Mouse (Mus musculus): ENCODE data around the gene Myh6. TPM values are rescaled to one million over a fixed set of nuclear protein-coding genes. Genes with fewer than 3 reads are reported as not detected.
"Not testable (repeated sequence)": the region's sequence is repeated elsewhere in the genome, so short reads cannot be mapped to it uniquely, and the experiment has no call there.

The Myh6 gene
- total and polyA plus RNA-seq, 2 experiments from 2014 or later = 0.21 to 1.4 TPM

DNA sequence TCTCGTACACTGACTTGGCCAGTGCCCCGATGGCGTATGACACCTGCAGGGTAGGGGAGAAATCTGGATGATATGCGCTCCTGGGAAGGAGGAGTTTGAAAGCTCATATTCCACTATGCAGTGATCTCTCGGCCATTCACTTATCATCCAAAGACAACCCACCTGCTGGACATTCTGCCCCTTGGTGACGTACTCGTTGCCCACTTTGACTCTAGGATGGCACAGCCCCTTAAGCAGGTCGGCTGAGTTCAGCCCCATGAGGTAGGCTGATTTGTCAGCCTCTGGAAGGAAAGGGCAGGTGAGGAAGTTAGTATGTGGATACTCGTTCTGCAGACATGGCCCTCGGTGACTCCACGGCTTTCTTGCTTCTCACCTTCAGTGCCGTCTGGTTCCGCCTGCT lies 22.2 kb upstream of the Myh6 start:
- no peak overlapping the region for H3K4me2 ChIP-seq (ENCODE audit: low read depth, low read length)
- TF ChIP-seq CTCF (IDR thresholded peaks at IDR 0.05; ENCODE audit: low read depth) = no peak
- no peaks in the 10 kb centered on the region for H3K4me1 ChIP-seq (ENCODE audit: insufficient read depth, low read length)
- no peaks in the 10 kb centered on the region for H3K36me3 ChIP-seq (ENCODE audit: insufficient read depth, low read length)
- H3K9me3 ChIP-seq (ENCODE audit: low read length) = no peaks in the 10 kb centered on the region
- H3K27me3 ChIP-seq (ENCODE audit: insufficient read depth, low read length) = no peaks in the 10 kb centered on the region
- no peak overlapping the region for H3K9ac ChIP-seq (replicated peaks; ENCODE audit: low read length)
- H3K4me3 ChIP-seq (ENCODE audit: low read length) = no peak overlapping the region
- 91% methylated on average over 13 of the region's 13 CpGs for WGBS
- no peak overlapping the region for H3K27ac ChIP-seq
- DNase-seq (ENCODE audit: low spot score) = no peak
- no peak for ATAC-seq

DNA sequence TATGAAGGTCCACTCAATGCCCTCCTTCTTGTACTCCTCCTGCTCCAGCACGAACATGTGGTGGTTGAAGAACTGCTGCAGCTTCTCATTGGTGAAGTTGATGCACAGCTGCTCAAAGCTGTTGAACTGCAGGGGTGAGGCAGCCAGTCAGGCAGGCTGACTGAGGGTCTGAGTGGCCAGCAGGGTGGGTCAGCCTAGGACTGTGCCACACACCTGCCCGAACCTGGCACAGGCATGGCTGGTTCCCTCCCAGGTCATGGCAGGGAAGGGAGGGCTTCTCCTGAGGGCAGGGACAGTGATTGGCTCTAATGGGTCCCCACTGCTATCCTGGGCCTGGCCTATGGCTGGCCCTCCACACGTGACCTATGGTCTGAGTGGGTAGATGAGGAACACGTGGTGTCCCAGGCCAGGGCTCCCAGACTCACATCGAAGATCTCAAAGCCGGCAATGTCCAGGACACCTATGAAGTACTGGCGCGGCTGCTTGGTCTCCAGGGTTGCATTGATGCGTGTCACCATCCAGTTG lies 21.7 kb upstream of the Myh6 start:
- H3K9me3 ChIP-seq (ENCODE audit: low read length); H3K4me1 ChIP-seq (ENCODE audit: insufficient read depth, low read length); H3K27me3 ChIP-seq (ENCODE audit: insufficient read depth, low read length); ATAC-seq; H3K27ac ChIP-seq; H3K4me3 ChIP-seq (ENCODE audit: low read length); DNase-seq (ENCODE audit: low spot score); H3K9ac ChIP-seq (replicated peaks; ENCODE audit: low read length); H3K36me3 ChIP-seq (ENCODE audit: insufficient read depth, low read length); H3K4me2 ChIP-seq (ENCODE audit: low read depth, low read length): not testable (repeated sequence)
- WGBS = 91% methylated on average over 9 of the region's 9 CpGs

DNA sequence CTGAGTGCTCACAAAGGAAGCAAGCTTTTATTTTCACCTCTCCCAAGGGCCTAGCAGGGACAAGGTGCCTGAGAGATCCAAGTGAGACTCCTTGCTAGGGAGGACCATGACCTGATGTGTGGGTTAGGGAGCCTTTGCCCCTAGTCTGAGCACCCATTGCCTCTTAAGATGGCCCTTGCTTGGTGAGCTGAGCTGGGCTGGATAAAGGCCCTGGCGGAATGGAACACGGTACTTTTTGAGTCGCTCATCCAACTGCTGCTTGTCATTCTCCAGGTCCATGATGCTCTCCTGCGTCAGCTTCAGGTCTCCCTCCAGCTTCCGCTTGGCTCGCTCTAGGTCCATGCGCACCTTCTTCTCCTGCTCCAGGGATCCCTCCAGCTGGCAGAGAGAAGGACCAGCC lies 15.2 kb upstream of the Myh6 start:
- Histone ChIP-seq H3K27me3 (ENCODE audit: insufficient read depth, low read length) (no peaks in the 10 kb centered on the region), H3K36me3 (ENCODE audit: insufficient read depth, low read length) (no peaks in the 10 kb centered on the region), H3K4me2 (ENCODE audit: low read depth, low read length) (no peak overlapping the region), H3K9me3 (ENCODE audit: low read length) (no peaks in the 10 kb centered on the region), H3K4me1 (ENCODE audit: insufficient read depth, low read length) (no peaks in the 10 kb centered on the region), H3K27ac (no peak overlapping the region), H3K9ac (replicated peaks; ENCODE audit: low read length) (no peak overlapping the region), H3K4me3 (ENCODE audit: low read length) (no peak overlapping the region)
- TF ChIP-seq CTCF (IDR thresholded peaks at IDR 0.05; ENCODE audit: low read depth) = no peak
- 100% methylated on average over 7 of the region's 7 CpGs for WGBS
- ATAC-seq (no peak), DNase-seq (ENCODE audit: low spot score) (no peak)

DNA sequence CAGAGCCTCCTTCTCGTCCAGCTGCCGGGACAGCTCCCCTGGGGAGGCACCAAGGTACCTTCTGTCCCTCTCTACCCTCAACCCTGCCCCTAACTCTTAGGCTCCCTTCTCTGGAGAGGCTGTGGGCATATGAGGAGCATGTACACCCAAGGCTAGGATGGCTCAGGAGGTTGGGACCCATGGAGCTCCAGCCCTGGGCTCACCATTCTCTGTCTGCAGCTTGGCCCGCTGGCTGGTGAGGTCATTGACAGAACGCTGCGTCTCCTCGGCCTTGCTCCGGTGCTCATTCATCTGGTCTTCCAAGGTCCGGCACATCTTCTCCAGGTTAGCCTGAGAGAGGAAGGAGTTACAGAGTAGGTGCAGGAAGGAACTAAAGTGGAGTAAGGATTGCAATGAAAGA lies 11.9 kb upstream of the Myh6 start:
- H3K4me2 ChIP-seq (ENCODE audit: low read depth, low read length) = no peak overlapping the region
- DNase-seq (ENCODE audit: low spot score) = no peak
- ATAC-seq = no peak
- H3K9ac ChIP-seq (replicated peaks; ENCODE audit: low read length) = no peak overlapping the region
- H3K4me1 ChIP-seq (ENCODE audit: insufficient read depth, low read length) = peaks cover 6% of the 10 kb centered on the region; the same call in 1 of the 2 replicates
- no peaks in the 10 kb centered on the region for H3K36me3 ChIP-seq (ENCODE audit: insufficient read depth, low read length)
- H3K9me3 ChIP-seq (ENCODE audit: low read length) = no peaks in the 10 kb centered on the region
- no peak overlapping the region for H3K27ac ChIP-seq
- H3K27me3 ChIP-seq (ENCODE audit: insufficient read depth, low read length) = no peaks in the 10 kb centered on the region
- WGBS = 89% methylated on average over 8 of the region's 8 CpGs
- no peak overlapping the region for H3K4me3 ChIP-seq (ENCODE audit: low read length)
- TF ChIP-seq CTCF (IDR thresholded peaks at IDR 0.05; ENCODE audit: low read depth) = no peak

DNA sequence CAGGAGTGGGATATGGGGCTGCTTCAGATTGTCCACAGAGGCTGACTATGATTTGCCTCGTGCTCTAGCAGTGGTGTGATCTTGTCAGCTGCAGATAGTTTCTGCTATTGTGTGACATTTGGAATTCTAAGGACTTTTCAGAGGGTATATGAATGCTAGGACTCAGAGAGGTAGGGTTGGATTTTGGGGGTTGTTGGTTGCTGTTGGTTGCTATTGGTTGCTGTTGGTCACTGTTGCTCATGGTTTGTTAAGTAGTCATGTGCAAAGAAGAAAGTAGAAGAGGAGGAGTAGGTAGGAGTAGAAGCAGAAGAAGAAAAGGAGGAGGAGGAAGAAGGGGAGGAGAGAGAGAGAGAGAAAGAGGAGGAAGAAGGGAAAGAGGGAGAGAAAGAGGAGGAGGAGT lies 9.9 kb upstream of the Myh6 start, which contains the start of gene Gm17428:
Gene Gm17428, plus strand, starts transcription at position 301 of the 400 bp plus-strand sequence.
- WGBS = 72% methylated on average over 1 of the region's 1 CpGs
- no peak within 1 kb of the TSS for H3K4me3 ChIP-seq (ENCODE audit: low read length)
- H3K9me3 ChIP-seq (ENCODE audit: low read length) = no peaks in the 10 kb centered on the region
- DNase-seq (ENCODE audit: low spot score) (no peak), ATAC-seq (no peak)
- no peak within 1 kb of the TSS for H3K4me2 ChIP-seq (ENCODE audit: low read depth, low read length)
- H3K4me1 ChIP-seq (ENCODE audit: insufficient read depth, low read length) = peaks cover 6% of the 10 kb centered on the region; the same call in 1 of the 2 replicates
- H3K9ac ChIP-seq (replicated peaks; ENCODE audit: low read length) = no peak within 1 kb of the TSS
- H3K27ac ChIP-seq = no peak within 1 kb of the TSS
- no peaks in the 10 kb centered on the region for H3K27me3 ChIP-seq (ENCODE audit: insufficient read depth, low read length)
- H3K36me3 ChIP-seq (ENCODE audit: insufficient read depth, low read length) = no peaks in the 10 kb centered on the region
- TF ChIP-seq CTCF (IDR thresholded peaks at IDR 0.05; ENCODE audit: low read depth) = no peak

DNA sequence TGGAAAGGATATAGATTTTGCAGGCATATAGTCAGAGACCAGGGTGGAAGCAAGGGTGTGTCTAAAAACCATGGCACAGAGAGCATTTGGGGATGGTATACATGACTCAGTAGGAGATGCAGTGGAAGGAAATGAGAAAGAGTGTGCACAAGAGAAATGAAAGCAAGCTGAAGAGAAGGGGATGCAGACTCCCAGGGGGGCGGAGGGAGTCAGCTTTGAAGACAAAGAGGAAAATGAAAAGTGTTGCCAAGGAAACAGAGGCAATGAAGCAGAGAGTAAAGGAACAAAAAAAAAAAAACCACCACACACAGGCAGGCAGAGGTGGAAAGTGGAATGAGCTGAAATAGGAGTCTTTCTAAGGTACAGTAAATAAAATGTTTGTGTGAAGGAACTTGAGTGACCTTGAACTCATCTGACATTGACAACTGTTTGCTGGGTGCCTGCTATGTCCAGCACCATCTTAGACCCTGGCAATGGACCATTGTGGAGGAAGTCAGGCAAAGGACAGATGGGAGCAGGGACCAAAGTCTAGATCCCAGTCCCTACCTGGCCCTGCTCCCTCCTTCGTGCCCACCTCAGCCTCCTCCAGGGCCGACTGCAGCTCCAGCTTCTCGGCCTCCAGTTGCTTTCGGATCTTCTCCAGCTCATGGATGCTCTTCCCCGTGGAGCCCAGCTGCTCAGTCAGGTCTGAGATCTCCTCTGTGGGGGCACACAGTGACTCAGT lies 7.5 kb upstream of the Myh6 start:
- WGBS = 54% methylated on average over 6 of the region's 6 CpGs
- H3K4me1 ChIP-seq (ENCODE audit: insufficient read depth, low read length) = peaks cover 6% of the 10 kb centered on the region; the same call in 1 of the 2 replicates
- no peak overlapping the region for H3K4me3 ChIP-seq (ENCODE audit: low read length)
- no peak overlapping the region for H3K4me2 ChIP-seq (ENCODE audit: low read depth, low read length)
- DNase-seq (ENCODE audit: low spot score) = peak; percentile 81
- H3K27me3 ChIP-seq (ENCODE audit: insufficient read depth, low read length) = no peaks in the 10 kb centered on the region
- no peaks in the 10 kb centered on the region for H3K36me3 ChIP-seq (ENCODE audit: insufficient read depth, low read length)
- no peak for TF ChIP-seq CTCF (IDR thresholded peaks at IDR 0.05; ENCODE audit: low read depth)
- H3K9ac ChIP-seq (replicated peaks; ENCODE audit: low read length) = no peak overlapping the region
- H3K9me3 ChIP-seq (ENCODE audit: low read length) = no peaks in the 10 kb centered on the region
- peak overlapping the region; percentile 82 for H3K27ac ChIP-seq
- peak; percentile 74 for ATAC-seq

DNA sequence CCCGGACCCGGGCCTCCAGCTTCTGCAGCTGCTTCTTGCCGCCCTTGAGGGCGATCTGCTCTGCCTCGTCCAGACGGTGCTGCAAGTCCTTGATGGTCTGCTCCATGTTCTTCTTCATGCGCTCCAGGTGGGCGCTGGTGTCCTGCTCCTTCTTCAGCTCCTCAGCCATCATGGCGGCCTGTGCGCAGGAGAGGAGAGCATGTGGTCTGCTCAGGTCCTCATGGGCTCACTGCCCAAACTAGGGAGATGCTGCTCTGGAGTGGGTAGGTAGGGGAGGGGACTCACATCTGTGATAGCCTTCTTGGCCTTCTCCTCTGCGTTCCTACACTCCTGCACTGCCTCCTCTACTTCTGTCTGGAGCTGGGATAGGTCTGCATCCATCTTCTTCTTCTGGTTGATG lies 6.1 kb upstream of the Myh6 start:
- H3K27me3 ChIP-seq (ENCODE audit: insufficient read depth, low read length); H3K4me3 ChIP-seq (ENCODE audit: low read length); DNase-seq (ENCODE audit: low spot score); H3K4me2 ChIP-seq (ENCODE audit: low read depth, low read length); H3K9me3 ChIP-seq (ENCODE audit: low read length); H3K4me1 ChIP-seq (ENCODE audit: insufficient read depth, low read length); H3K9ac ChIP-seq (replicated peaks; ENCODE audit: low read length); H3K36me3 ChIP-seq (ENCODE audit: insufficient read depth, low read length); ATAC-seq: not testable (repeated sequence)
- 97% methylated on average over 7 of the region's 11 CpGs for WGBS
- peak overlapping the region; percentile 82; the same call in 1 of the 2 replicates for H3K27ac ChIP-seq

All from hindbrain, postnatal 0 days (tissue).